Mouse (Mus musculus) lung, postnatal 0 days (tissue): ENCODE results near the gene Sorbs1. TPM values are rescaled to one million over a fixed set of nuclear protein-coding genes. Genes with fewer than 3 reads are reported as not detected.

Experiments used
- ATAC-seq: fragments of 200-750 bp; cut with Nextera tagmentation; 2 replicates; pipeline ENCODE4 v1.8.0; 2017; ENCODE audit warnings: moderate library complexity
- DNase-seq: peaks from one replicate; pipeline ENCODE4 v3.0.0-alpha.2; 2016; ENCODE audit warnings: low spot score
- H3K27ac ChIP-seq: fragments of 300-500 bp; sonication (generic); 2 replicates; pipeline ENCODE4 v1.5.1; 2014; ENCODE audit warnings: antibody characterized with exemption, mild to moderate bottlenecking, low read length, mixed read lengths
- H3K27me3 ChIP-seq: fragments of 300-500 bp; sonication (generic); replicated peaks from 2 replicates; pipeline ENCODE4 v1.6.1; 2014; ENCODE audit warnings: low read length, mixed read lengths; ENCODE audit not compliant: insufficient read depth
- H3K36me3 ChIP-seq: fragments of 300-500 bp; sonication (generic); 2 replicates; pipeline ENCODE4 v1.6.1; 2014; ENCODE audit warnings: low read length, mixed read lengths; ENCODE audit not compliant: insufficient read depth
- H3K4me1 ChIP-seq: fragments of 300-500 bp; sonication (generic); 2 replicates; pipeline ENCODE4 v1.6.1; 2014; ENCODE audit warnings: antibody characterized with exemption, low read depth, low read length, mixed read lengths; ENCODE audit not compliant: insufficient read depth
- H3K4me2 ChIP-seq: fragments of 300-500 bp; sonication (generic); replicated peaks from 2 replicates; pipeline ENCODE4 v1.6.1; 2014; ENCODE audit warnings: low read depth, mild to moderate bottlenecking, low read length, moderate library complexity, mixed read lengths
- H3K4me3 ChIP-seq: fragments of 300-500 bp; sonication (generic); 2 replicates; pipeline ENCODE4 v1.5.1; 2014; ENCODE audit warnings: low read depth, low read length
- H3K9ac ChIP-seq: fragments of 300-500 bp; sonication (generic); replicated peaks from 2 replicates; pipeline ENCODE4 v1.6.1; 2014; ENCODE audit warnings: low read depth, mild to moderate bottlenecking
- H3K9me3 ChIP-seq: fragments of 300-500 bp; sonication (generic); 2 replicates; pipeline ENCODE4 v1.6.1; 2016; ENCODE audit warnings: low read length, mixed read lengths
- CTCF ChIP-seq: IDR thresholded peaks from 2 replicates; pipeline ENCODE4 v1.5.1; 2016; ENCODE audit warnings: antibody characterized with exemption, mild to moderate bottlenecking
- EP300 ChIP-seq: IDR thresholded peaks from 2 replicates; pipeline ENCODE4 v1.6.1; 2016; ENCODE audit warnings: antibody characterized with exemption, mild to moderate bottlenecking, control low read depth
- WGBS: fragments of 180-500 bp; shearing (Covaris S2); extraction: QIAGEN DNeasy Blood & Tissue Kit; methylation state at CpG from one replicate; pipeline ENCODE4 v1.1.7; 2014; 5-methylcytosine and 5-hydroxymethylcytosine counted together
- polyA plus RNA-seq: library from polyadenylated mRNA; unstranded; fragments of >200 nt; fragmentation: Nextera tagmentation; extraction: Ambion mirVana; gene quantifications from 2 replicates; pipeline ENCODE4 v1.2.1, GENCODE M21; 2015

The Sorbs1 gene
- polyA plus RNA-seq, 1 experiment from 2014 or later: 36.4 TPM

- Histone ChIP-seq H3K27me3 (no peaks in the 10 kb centered on the region), H3K4me1 (no peaks in the 10 kb centered on the region; the same call in 1 of the 2 replicates), H3K27ac (no peak overlapping the region), H3K4me3 (no peak overlapping the region), H3K4me2 (no peak overlapping the region), H3K36me3 (0 out of 2 replicates have a peak, but pooled peaks cover 8% of the 10 kb centered on the region), H3K9me3 (no peaks in the 10 kb centered on the region), H3K9ac (no peak overlapping the region)
- WGBS: 61% methylated on average over 3 of the region's 3 CpGs
- DNase-seq: no peak
- no peak for ATAC-seq
- no peak for TF ChIP-seq EP300
Observed at GRCm38 (mm10) chr19:40346908-40347307, 166.7 kb downstream of the Sorbs1 start.

DNA sequence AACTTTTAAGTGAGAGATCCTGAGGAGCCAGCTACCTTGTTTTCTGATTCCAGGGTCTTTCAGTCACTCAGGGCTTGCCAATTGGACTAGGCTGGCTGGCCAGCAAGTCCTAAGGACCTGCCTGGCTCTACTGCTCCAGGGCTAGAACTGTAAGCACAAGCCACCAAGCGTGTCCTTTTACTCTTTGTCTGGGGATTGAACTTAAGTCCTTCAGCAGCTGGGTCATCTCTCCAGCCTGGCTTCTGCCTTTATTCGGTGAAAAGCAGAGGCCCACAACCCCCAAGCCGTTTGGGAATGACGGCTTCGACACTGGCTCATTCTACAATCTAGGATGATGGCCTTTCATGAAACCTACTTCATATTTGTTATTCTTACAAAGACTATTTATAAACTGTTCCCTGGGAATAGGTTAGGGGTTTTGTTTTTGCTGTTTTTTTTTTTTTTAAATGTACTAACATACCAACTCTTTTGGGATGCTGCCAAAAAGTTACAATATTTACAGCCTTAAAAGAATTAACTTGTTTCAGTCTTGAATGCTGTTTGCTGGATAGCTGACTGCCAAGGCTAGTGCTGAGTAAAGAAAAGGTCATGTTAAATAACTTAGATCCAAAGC lies 167.2 kb downstream of the Sorbs1 start:
- Histone ChIP-seq H3K4me2 (no peak overlapping the region), H3K9me3 (no peaks in the 10 kb centered on the region), H3K36me3 (0 out of 2 replicates have a peak, but pooled peaks cover 6% of the 10 kb centered on the region), H3K4me1 (no peaks in the 10 kb centered on the region; the same call in 1 of the 2 replicates), H3K4me3 (no peak overlapping the region), H3K27me3 (no peaks in the 10 kb centered on the region), H3K27ac (no peak overlapping the region), H3K9ac (no peak overlapping the region)
- ATAC-seq: peak; percentile 26; the same call in 1 of the 2 replicates
- TF ChIP-seq CTCF (no peak), EP300 (no peak)
- DNase-seq: peak; percentile 40
- WGBS: 51% methylated on average over 5 of the region's 5 CpGs

DNA sequence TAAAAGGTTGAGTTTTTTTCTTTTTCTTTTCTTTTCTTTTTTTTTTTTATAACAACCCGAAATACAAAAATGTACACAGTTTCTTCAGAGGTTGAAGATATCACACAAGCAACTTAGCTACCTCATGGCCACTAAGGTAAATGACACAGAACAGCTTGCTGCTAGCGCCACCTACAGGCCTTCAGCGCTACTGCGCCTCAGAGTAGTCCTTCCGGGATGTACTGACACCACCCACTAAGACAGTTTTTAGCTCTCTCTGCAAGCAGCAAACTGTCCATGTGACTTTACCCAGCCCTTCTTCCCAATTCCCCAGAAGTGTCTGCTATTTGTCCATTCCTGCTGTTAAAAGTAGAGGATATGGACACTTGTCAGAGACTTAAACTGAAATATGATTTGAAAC lies 167.9 kb downstream of the Sorbs1 start:
- no peak overlapping the region for H3K9ac ChIP-seq
- ATAC-seq: no peak
- 23% methylated on average over 5 of the region's 5 CpGs for WGBS

DNA sequence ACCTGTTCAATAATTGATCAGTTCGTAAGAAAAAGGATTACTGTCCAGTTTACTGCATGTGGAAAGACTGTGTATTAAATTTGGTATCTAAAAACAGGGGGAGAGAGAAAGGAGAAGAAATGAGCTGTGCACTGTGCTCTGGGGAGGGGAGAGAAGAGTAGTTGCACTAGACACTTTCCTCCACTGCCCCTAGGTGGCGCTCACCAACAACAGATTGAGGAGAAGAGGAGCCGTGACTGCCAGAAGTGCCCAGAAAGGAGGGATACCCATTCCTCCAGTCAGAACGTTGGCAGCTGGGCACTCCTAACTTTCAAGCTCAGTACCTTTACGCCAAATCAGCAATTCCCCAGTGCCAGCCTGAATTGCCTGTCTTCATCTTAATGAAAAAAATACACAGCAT lies 170.6 kb downstream of the Sorbs1 start:
- no peak overlapping the region for H3K4me2 ChIP-seq
- no peaks in the 10 kb centered on the region for H3K27me3 ChIP-seq
- H3K4me3 ChIP-seq: no peak overlapping the region
- WGBS: 9% methylated on average over 5 of the region's 5 CpGs
- H3K36me3 ChIP-seq: no peaks in the 10 kb centered on the region
- H3K4me1 ChIP-seq: no peaks in the 10 kb centered on the region; the same call in 1 of the 2 replicates
- H3K9ac ChIP-seq: no peak overlapping the region
- TF ChIP-seq EP300: no peak
- peak; percentile 95 for TF ChIP-seq CTCF
- peak; percentile 67 for ATAC-seq
- DNase-seq: peak; percentile 85
- no peak overlapping the region for H3K27ac ChIP-seq
- H3K9me3 ChIP-seq: no peaks in the 10 kb centered on the region

More for the DNA sequence above, 167.9 kb downstream of the Sorbs1 start:
- H3K36me3 ChIP-seq: 0 out of 2 replicates have a peak, but pooled peaks cover under 1% of the 10 kb centered on the region
- H3K9me3 ChIP-seq: no peaks in the 10 kb centered on the region
- H3K27ac ChIP-seq: no peak overlapping the region
- H3K27me3 ChIP-seq: no peaks in the 10 kb centered on the region
- TF ChIP-seq CTCF (peak; percentile 89), EP300 (no peak)
- no peak overlapping the region for H3K4me3 ChIP-seq
- H3K4me1 ChIP-seq: no peaks in the 10 kb centered on the region; the same call in 1 of the 2 replicates
- H3K4me2 ChIP-seq: no peak overlapping the region
- peak; percentile 71 for DNase-seq

GRCm38 (mm10) chr19:40341141-40341540 lies 172.4 kb downstream of the Sorbs1 start:
- Histone ChIP-seq H3K4me1 (no peaks in the 10 kb centered on the region), H3K4me3 (no peak overlapping the region), H3K27ac (no peak overlapping the region), H3K9ac (no peak overlapping the region), H3K27me3 (no peaks in the 10 kb centered on the region), H3K36me3 (no peaks in the 10 kb centered on the region), H3K4me2 (no peak overlapping the region), H3K9me3 (no peaks in the 10 kb centered on the region)
- ATAC-seq (no peak), DNase-seq (no peak)
- WGBS: 21% methylated on average over 6 of the region's 6 CpGs
- TF ChIP-seq CTCF: no peak
- TF ChIP-seq EP300: no peak

DNA sequence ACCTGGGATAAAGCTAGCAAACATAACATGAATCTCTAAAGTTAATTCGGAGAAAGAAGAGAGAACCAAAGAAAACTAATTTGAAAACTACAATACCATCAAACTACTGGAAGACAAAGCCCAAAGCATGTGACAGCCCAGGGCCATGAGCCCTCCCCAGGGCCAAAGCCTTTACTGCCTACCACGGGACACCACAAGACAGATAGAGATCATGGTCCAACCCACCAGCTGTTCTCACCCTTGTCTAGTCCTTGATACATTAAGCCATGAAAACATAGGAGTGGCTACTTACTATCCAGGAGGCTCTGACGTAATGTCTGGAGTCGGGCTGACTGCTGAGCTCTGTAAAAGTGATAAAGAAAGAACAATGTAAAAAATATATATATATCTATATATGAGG lies 176.9 kb downstream of the Sorbs1 start:
- 67% methylated on average over 4 of the region's 4 CpGs for WGBS
- TF ChIP-seq CTCF (no peak), EP300 (no peak)
- Histone ChIP-seq H3K4me2 (no peak overlapping the region), H3K36me3 (no peaks in the 10 kb centered on the region), H3K27ac (no peak overlapping the region), H3K9ac (no peak overlapping the region), H3K4me3 (no peak overlapping the region), H3K27me3 (no peaks in the 10 kb centered on the region), H3K4me1 (no peaks in the 10 kb centered on the region), H3K9me3 (no peaks in the 10 kb centered on the region)
- DNase-seq: no peak
- no peak for ATAC-seq

DNA sequence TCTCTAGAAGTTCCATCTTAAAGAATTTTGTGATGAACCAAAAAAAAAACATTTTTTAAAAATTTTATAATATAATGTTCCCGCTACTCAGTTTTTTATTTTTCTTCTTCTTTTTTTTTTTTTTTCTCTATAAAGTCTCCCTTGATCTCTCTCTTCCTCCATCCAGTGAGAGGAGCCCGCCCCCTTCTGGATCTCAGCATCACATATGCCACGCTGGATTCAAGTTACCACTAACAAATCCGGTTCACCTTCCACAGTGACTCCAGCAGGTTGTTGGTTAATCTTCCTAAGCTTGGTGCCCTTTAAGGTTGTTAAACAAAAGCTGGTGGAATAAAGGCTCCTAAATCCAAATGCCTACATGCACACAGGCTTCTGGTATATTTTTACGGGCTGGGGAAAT lies 179.7 kb downstream of the Sorbs1 start:
- WGBS: 41% methylated on average over 5 of the region's 5 CpGs
- Histone ChIP-seq H3K27me3 (no peaks in the 10 kb centered on the region), H3K4me2 (no peak overlapping the region), H3K4me3 (no peak overlapping the region), H3K36me3 (no peaks in the 10 kb centered on the region), H3K4me1 (no peaks in the 10 kb centered on the region), H3K9me3 (no peaks in the 10 kb centered on the region), H3K27ac (no peak overlapping the region), H3K9ac (no peak overlapping the region)
- peak; percentile 45 for TF ChIP-seq CTCF
- no peak for TF ChIP-seq EP300
- ATAC-seq: no peak
- no peak for DNase-seq
